Mouse (Mus musculus): ENCODE results near the gene Osbp2. TPM values are rescaled to one million over a fixed set of nuclear protein-coding genes. Genes with fewer than 3 reads are reported as not detected.

Gene Osbp2
- polyA plus RNA-seq, 1 experiment, result 0.31 TPM

GRCm38 (mm10) chr11:3832193-3832901 lies 31.4 kb downstream of the Osbp2 start:
- peaks cover 10% of the 10 kb centered on the region; the same call in 1 of the 2 replicates for H3K4me1 ChIP-seq
- TF ChIP-seq FLI1 (IDR thresholded peaks at IDR 0.05; ENCODE audit: low read length) (no peak), GATA1 (IDR thresholded peaks at IDR 0.05; ENCODE audit: borderline replicate concordance, low read length) (no peak)
- no peaks in the 10 kb centered on the region for H3K36me3 ChIP-seq (replicated peaks; ENCODE audit: low read length)
- peaks cover 21% of the 10 kb centered on the region for H3K9me3 ChIP-seq
- peaks cover 27% of the 10 kb centered on the region for H3K27me3 ChIP-seq (replicated peaks)
- no peak overlapping the region for H3K4me3 ChIP-seq (replicated peaks)

GRCm38 (mm10) chr11:3829736-3830135 lies 34.0 kb downstream of the Osbp2 start:
- no peak for TF ChIP-seq FLI1 (IDR thresholded peaks at IDR 0.05; ENCODE audit: low read length)
- no peak for TF ChIP-seq GATA1 (IDR thresholded peaks at IDR 0.05; ENCODE audit: borderline replicate concordance, low read length)

GRCm38 (mm10) chr11:3824138-3824537 lies 39.6 kb downstream of the Osbp2 start:
- TF ChIP-seq FLI1 (IDR thresholded peaks at IDR 0.05; ENCODE audit: low read length) (no peak), GATA1 (IDR thresholded peaks at IDR 0.05; ENCODE audit: borderline replicate concordance, low read length) (no peak)
- H3K9me3 ChIP-seq, result peaks cover 19% of the 10 kb centered on the region
- no peaks in the 10 kb centered on the region for H3K36me3 ChIP-seq (replicated peaks; ENCODE audit: low read length)
- H3K4me1 ChIP-seq, result no peaks in the 10 kb centered on the region
- H3K27me3 ChIP-seq (replicated peaks), result peaks cover 22% of the 10 kb centered on the region
- H3K4me3 ChIP-seq (replicated peaks), result no peak overlapping the region

More at GRCm38 (mm10) chr11:3829736-3830135, 34.0 kb downstream of the Osbp2 start:
- Histone ChIP-seq H3K4me1 (peaks cover 10% of the 10 kb centered on the region; the same call in 1 of the 2 replicates), H3K4me3 (replicated peaks) (no peak overlapping the region), H3K9me3 (peaks cover 23% of the 10 kb centered on the region), H3K27me3 (replicated peaks) (peaks cover 29% of the 10 kb centered on the region), H3K36me3 (replicated peaks; ENCODE audit: low read length) (no peaks in the 10 kb centered on the region)

DNA sequence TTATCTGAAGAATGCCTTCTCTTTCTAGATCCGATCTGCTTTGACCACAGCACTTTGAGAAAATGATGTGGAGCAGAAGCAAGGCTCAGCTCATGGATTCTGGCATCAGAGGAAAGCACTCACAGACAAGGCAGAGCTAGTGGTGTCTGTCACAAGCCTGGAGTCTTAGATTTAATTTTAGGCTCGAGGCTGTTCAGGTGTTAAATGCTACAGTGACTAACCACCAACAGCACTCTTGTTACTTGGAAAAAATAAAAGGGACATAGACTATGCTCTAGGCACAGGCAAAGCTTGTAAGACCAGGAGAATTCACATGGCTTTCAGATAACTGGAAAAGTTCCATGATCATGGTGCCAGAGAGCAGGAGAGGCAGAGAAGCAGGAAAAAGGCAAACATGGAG lies 40.3 kb downstream of the Osbp2 start:
- Histone ChIP-seq H3K4me3 (replicated peaks) (no peak overlapping the region), H3K27me3 (replicated peaks) (peaks cover 16% of the 10 kb centered on the region), H3K36me3 (replicated peaks; ENCODE audit: low read length) (no peaks in the 10 kb centered on the region), H3K9me3 (peaks cover 12% of the 10 kb centered on the region), H3K4me1 (0 out of 2 replicates have a peak, but pooled peaks cover 2% of the 10 kb centered on the region)
- no peak for TF ChIP-seq FLI1 (IDR thresholded peaks at IDR 0.05; ENCODE audit: low read length)
- no peak for TF ChIP-seq GATA1 (IDR thresholded peaks at IDR 0.05; ENCODE audit: borderline replicate concordance, low read length)

- H3K27me3 ChIP-seq (replicated peaks), result peaks cover 11% of the 10 kb centered on the region
- TF ChIP-seq FLI1 (IDR thresholded peaks at IDR 0.05; ENCODE audit: low read length) (no peak), GATA1 (IDR thresholded peaks at IDR 0.05; ENCODE audit: borderline replicate concordance, low read length) (no peak)
Observed at GRCm38 (mm10) chr11:3817986-3818758, 45.5 kb downstream of the Osbp2 start.

DNA sequence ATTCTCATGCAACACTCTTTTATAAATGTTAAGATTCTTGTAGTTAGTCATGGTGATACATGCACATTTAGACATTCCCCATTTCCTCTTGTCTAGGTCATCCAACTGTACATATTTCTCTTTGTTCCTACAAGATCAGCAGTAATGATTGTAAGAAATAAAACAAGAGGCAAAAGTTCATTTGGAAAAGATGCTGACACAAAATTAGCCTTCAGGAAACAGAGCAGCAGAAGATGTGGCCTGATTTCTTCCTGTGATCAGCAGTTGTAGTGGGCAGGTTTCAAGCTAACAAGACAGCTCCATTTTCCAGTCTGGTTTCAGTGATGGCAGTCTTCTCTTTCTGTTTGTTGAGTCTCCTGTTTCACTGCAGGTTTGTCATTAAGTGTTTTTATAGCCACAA lies 47.8 kb downstream of the Osbp2 start:
- H3K36me3 ChIP-seq (replicated peaks; ENCODE audit: low read length), result no peaks in the 10 kb centered on the region
- H3K27me3 ChIP-seq (replicated peaks), result peaks cover 9% of the 10 kb centered on the region
- 0 out of 2 replicates have a peak, but pooled peaks cover 4% of the 10 kb centered on the region for H3K4me1 ChIP-seq
- H3K4me3 ChIP-seq (replicated peaks), result no peak overlapping the region
- TF ChIP-seq FLI1 (IDR thresholded peaks at IDR 0.05; ENCODE audit: low read length), result no peak
- peaks cover 46% of the 10 kb centered on the region for H3K9me3 ChIP-seq

More at GRCm38 (mm10) chr11:3817986-3818758, 45.5 kb downstream of the Osbp2 start:
- Histone ChIP-seq H3K9me3 (peaks cover 24% of the 10 kb centered on the region), H3K4me1 (0 out of 2 replicates have a peak, but pooled peaks cover 4% of the 10 kb centered on the region), H3K36me3 (replicated peaks; ENCODE audit: low read length) (no peaks in the 10 kb centered on the region), H3K4me3 (replicated peaks) (no peak overlapping the region)

DNA sequence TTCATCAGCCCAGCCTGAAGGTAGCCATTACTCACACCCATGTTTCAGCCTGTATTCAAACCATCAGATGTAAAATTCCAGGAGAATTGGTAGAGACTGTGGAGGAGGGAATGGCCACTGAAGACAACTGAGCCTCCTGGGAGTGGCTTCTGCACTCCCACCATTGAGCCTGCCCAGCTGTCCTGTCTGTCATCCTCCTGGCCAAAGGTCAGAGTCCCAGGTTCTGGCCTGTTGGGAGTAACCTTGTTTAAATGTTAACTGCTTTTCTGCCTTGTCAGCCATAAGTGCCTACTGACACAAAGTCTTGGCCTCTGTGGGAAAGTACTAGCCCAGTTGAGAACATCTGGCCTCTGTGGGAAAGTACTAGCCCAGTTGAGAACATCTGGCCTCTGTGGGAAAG lies 50.4 kb downstream of the Osbp2 start:
- no peaks in the 10 kb centered on the region for H3K36me3 ChIP-seq (replicated peaks; ENCODE audit: low read length)
- H3K9me3 ChIP-seq, result peaks cover 47% of the 10 kb centered on the region
- H3K4me3 ChIP-seq (replicated peaks), result no peak overlapping the region
- TF ChIP-seq GATA1 (IDR thresholded peaks at IDR 0.05; ENCODE audit: borderline replicate concordance, low read length) (no peak), FLI1 (IDR thresholded peaks at IDR 0.05; ENCODE audit: low read length) (no peak)
- H3K4me1 ChIP-seq, result 0 out of 2 replicates have a peak, but pooled peaks cover 1% of the 10 kb centered on the region
- H3K27me3 ChIP-seq (replicated peaks), result peaks cover 11% of the 10 kb centered on the region

DNA sequence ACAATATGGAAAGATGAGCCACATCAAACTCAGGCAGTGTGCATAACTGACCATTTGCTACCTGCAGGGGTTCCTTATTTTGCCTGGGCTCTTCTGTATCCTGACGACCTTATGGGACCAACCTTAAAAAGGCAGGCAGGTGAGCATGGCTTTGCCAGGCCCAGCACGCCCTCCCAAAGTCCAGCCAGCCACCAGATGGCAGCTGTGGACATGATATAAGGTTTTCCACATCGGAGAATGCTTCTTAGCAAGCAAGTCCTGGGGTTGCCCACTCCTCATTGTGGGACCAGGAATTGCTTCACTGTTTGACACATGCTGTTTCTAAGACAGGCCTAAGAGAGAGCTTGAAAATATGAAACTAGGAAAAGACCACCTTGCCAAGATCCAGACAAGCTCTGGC lies 55.5 kb downstream of the Osbp2 start:
- Histone ChIP-seq H3K9me3 (peaks cover 32% of the 10 kb centered on the region), H3K4me1 (no peaks in the 10 kb centered on the region), H3K36me3 (replicated peaks; ENCODE audit: low read length) (no peaks in the 10 kb centered on the region), H3K4me3 (replicated peaks) (no peak overlapping the region), H3K27me3 (replicated peaks) (peaks cover 14% of the 10 kb centered on the region)
- TF ChIP-seq GATA1 (IDR thresholded peaks at IDR 0.05; ENCODE audit: borderline replicate concordance, low read length) (no peak), FLI1 (IDR thresholded peaks at IDR 0.05; ENCODE audit: low read length) (no peak)

- Histone ChIP-seq H3K9me3 (peaks cover 9% of the 10 kb centered on the region), H3K27me3 (replicated peaks) (peaks cover 14% of the 10 kb centered on the region), H3K36me3 (replicated peaks; ENCODE audit: low read length) (no peaks in the 10 kb centered on the region), H3K4me1 (no peaks in the 10 kb centered on the region), H3K4me3 (replicated peaks) (no peak overlapping the region)
- no peak for TF ChIP-seq FLI1 (IDR thresholded peaks at IDR 0.05; ENCODE audit: low read length)
Observed at GRCm38 (mm10) chr11:3805362-3805761, 58.3 kb downstream of the Osbp2 start.

DNA sequence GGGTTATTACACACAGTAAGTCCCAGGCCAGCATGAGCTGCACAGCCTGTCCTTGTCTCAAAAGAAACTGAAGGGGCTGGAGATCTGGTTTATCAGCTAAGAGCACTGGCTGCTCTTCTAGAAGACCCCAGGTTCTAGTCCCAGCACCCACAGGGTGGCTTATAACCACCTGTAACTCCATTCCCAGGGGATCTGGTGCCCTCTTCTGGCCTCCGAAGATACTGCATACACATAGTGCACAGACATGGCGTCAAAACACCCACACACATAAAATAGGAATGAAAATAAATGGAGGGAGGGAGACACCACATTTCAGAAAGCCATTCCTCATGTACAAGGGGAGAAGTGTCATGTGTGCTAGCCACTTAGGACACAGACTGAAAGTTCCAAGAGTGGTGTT lies 59.1 kb downstream of the Osbp2 start:
- H3K4me1 ChIP-seq, result no peaks in the 10 kb centered on the region
- no peak overlapping the region for H3K4me3 ChIP-seq (replicated peaks)
- H3K27me3 ChIP-seq (replicated peaks), result peaks cover 16% of the 10 kb centered on the region
- TF ChIP-seq GATA1 (IDR thresholded peaks at IDR 0.05; ENCODE audit: borderline replicate concordance, low read length) (no peak), FLI1 (IDR thresholded peaks at IDR 0.05; ENCODE audit: low read length) (no peak)
- no peaks in the 10 kb centered on the region for H3K36me3 ChIP-seq (replicated peaks; ENCODE audit: low read length)
- H3K9me3 ChIP-seq, result peaks cover 9% of the 10 kb centered on the region
